Mouse (Mus musculus) left cerebral cortex, adult 18-20 months (tissue): ENCODE data around the gene Kcne1. TPM values are rescaled to one million over a fixed set of nuclear protein-coding genes. Genes with fewer than 3 reads are reported as not detected.

Experiments
- DNase-seq, 2 experiments: peaks; one replicate each; pipeline ENCODE4 v3.0.0; 2021 to 2022; ENCODE audit warnings: low spot score in 2 of 2, mixed read lengths in 1 of 2
- total RNA-seq, 2 experiments: library from RNA; stranded (reverse); gene quantifications; 2 replicates each; pipeline ENCODE4 v1.2.3; 2021

Kcne1 gene
- total RNA-seq, 2 experiments from 2014 or later = not detected

GRCm38 (mm10) chr16:92313953-92314741 is 45.1 kb downstream of the Kcne1 start:
- peak; percentile 42 for DNase-seq

DNA sequence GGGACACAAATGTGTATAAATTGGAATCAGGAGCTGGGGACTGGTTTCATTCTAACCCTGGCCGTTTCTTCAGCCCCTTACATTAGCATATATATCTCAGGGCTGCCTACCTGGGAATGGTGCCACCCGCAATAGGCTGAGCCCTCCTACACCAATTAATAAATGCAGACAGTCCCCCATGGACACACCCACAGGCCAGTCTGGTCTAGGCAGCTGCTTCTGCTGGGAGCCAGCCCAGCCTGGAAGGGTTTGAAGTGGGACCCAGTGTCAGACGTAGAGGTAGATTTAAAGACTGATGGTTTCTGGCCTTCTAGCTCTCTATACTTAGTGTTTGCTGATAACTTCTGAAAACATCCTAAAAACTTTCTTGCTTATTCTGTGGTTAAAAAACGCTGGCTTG is 50.1 kb downstream of the Kcne1 start:
- no peak for DNase-seq

DNA sequence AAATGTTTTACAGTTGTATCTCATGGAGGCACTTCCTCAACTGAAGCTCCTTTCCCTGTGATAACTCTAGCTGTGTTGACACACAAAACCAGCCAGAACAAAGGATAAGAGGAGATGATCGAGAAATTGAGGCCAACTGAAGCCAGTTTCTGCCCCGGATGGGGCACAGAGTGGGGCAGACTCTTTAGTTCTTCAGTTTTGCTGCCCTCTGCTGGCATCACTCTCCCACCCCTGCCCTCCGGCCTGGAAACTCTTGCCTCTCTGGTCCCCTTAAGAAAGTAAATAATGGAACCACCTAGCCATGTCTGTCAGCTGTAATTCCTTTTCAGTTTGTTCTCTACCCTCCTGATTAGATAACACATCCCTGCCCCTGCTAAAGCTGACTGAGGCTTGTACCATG is 51.3 kb downstream of the Kcne1 start:
- no peak for DNase-seq

- DNase-seq = no peak
Measured at GRCm38 (mm10) chr16:92305519-92305918, 53.7 kb downstream of the Kcne1 start.

DNA sequence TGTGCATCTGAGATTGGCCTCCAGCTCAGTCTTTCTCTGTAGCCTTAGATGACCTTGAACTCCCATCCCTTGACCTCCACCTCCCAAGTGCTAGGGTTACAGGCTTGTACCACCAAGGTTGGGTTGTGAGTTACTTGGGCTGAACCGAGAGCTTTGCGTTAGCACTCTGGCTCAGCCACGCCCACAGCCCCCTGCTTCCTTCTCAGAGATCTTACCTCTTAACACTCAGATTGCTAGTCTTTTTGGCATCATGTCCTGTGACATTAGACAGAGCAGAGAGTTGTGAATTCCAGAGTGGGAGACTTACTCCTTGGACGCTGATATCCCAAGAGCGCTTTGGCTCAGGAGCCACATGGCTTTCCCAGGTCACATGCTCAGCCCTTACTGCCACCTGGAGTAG is 56.8 kb downstream of the Kcne1 start:
- no peak for DNase-seq

DNA sequence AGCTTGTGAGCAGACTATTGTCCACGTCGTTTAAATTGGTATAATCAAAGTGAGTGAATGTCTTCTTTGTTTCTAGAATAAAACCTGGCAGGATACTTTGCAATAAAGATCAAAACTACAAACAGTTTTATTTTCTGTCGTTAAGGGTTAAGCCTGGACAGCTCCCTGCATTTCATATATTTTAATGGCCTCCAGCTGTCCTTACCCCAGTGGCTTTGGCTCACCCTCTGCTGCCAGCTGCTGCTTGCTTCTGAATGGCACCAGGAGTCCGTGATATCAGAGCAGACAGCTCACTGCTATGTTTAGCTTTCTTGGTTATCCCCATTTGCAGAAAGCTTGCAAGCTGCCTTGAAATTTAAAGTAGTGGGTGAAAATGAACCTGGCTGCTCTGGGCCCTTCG is 57.3 kb downstream of the Kcne1 start:
- no peak for DNase-seq

DNA sequence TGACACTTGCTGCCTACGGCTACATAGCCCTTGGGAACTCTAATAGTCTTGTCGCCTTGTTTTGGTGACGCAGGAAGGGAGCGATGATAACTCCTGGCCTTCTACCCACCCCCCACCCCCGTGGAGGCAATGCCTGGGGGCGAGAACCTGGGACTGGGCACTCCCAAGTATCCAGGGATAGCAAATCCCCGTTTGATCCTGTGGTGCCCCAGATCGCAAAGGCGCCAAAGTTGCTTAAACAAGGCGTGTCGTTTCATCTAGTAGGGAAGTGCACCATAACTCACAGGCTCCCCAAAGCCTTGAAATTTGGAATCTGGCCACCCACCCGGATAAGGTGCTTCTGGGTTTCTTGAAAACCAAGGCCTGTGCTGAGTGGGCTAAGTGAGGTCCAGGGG is 57.9 kb downstream of the Kcne1 start:
- DNase-seq = peak in 1 of 2 experiments; percentile 15

GRCm38 (mm10) chr16:92300649-92301411 is 58.4 kb downstream of the Kcne1 start, which contains the start of gene Smim11:
TSS of gene Smim11 (plus strand) at chr16:92301286.
- DNase-seq = peak; percentile 96 to 97

Other genes starting within 250 kb of the Kcne1 start
- gene Kcne2, start 67.1 kb downstream of the Kcne1 start, total RNA-seq = under 1 TPM in 1 of 2 experiments, not detected in 1; 0.21 TPM
- 10 to 100 TPM; 20.2 to 20.6 TPM for gene Smim11, start 58.2 kb downstream of the Kcne1 start, total RNA-seq
- not detected for gene Fam243, start 38.0 kb downstream of the Kcne1 start, total RNA-seq
- gene Rcan1, start 111.4 kb upstream of the Kcne1 start, total RNA-seq = 10 to 100 TPM; 59.2 to 69.2 TPM
- gene Clic6, start 126.3 kb upstream of the Kcne1 start, total RNA-seq = 1 to 10 TPM in 1 of 2 experiments, under 1 TPM in 1; 0.98 to 1.7 TPM